Mouse (Mus musculus) forebrain, postnatal 0 days (tissue): ENCODE data around the gene Polr1a. TPM values are rescaled to one million over a fixed set of nuclear protein-coding genes. Genes with fewer than 3 reads are reported as not detected.
A peak's percentile ranks its signal among the peaks of the same experiment; 100 is the strongest.

Experiments used
- ATAC-seq: fragments of 200-750 bp; cut with Nextera tagmentation; 2 replicates; pipeline ENCODE4 v1.8.0; 2017; ENCODE audit warnings: mild to moderate bottlenecking, moderate library complexity
- DNase-seq: peaks from one replicate; pipeline ENCODE4 v3.0.0-alpha.2; 2015
- H3K27ac ChIP-seq: fragments of 300-500 bp; sonication (generic); 2 replicates; pipeline ENCODE4 v1.5.1; 2014; ENCODE audit warnings: low read depth, mild to moderate bottlenecking, antibody characterized with exemption, low read length, moderate library complexity, mixed read lengths
- H3K27me3 ChIP-seq: fragments of 300-500 bp; sonication (generic); 2 replicates; pipeline ENCODE4 v1.6.1; 2014; ENCODE audit warnings: mild to moderate bottlenecking, low read length, mixed read lengths; ENCODE audit not compliant: insufficient read depth
- H3K36me3 ChIP-seq: fragments of 300-500 bp; sonication (generic); 2 replicates; pipeline ENCODE4 v1.6.1; 2014; ENCODE audit warnings: mild to moderate bottlenecking, moderate library complexity; ENCODE audit not compliant: insufficient read depth
- H3K4me1 ChIP-seq: fragments of 300-500 bp; sonication (generic); 2 replicates; pipeline ENCODE4 v1.6.1; 2014; ENCODE audit warnings: antibody characterized with exemption; ENCODE audit not compliant: insufficient read depth
- H3K4me2 ChIP-seq: fragments of 300-500 bp; sonication (generic); 2 replicates; pipeline ENCODE4 v1.6.1; 2014; ENCODE audit warnings: low read depth, mild to moderate bottlenecking, moderate library complexity
- H3K4me3 ChIP-seq: fragments of 300-500 bp; sonication (generic); 2 replicates; pipeline ENCODE4 v1.5.1; 2014; ENCODE audit warnings: low read depth, low read length, mixed read lengths
- H3K9ac ChIP-seq: fragments of 300-500 bp; sonication (generic); 2 replicates; pipeline ENCODE4 v1.6.1; 2014; ENCODE audit warnings: mild to moderate bottlenecking
- H3K9me3 ChIP-seq: fragments of 300-500 bp; sonication (generic); 2 replicates; pipeline ENCODE4 v1.6.1; 2016; ENCODE audit warnings: low read length
- CTCF ChIP-seq: sonication (generic); IDR thresholded peaks from 2 replicates; pipeline ENCODE4 v1.5.1; 2016; ENCODE audit warnings: antibody characterized with exemption, control low read depth, low read depth
- WGBS: fragments of 180-500 bp; shearing (Covaris S2); extraction: QIAGEN DNeasy Blood & Tissue Kit; methylation state at CpG from one replicate; pipeline ENCODE4 v1.1.7; 2014; 5-methylcytosine and 5-hydroxymethylcytosine counted together
- polyA plus RNA-seq: library from polyadenylated mRNA; unstranded; fragments of >200 nt; fragmentation: Nextera tagmentation; extraction: Ambion mirVana; gene quantifications from 2 replicates; pipeline ENCODE4 v1.2.1, GENCODE M21; 2015
- total RNA-seq: library from RNA; depleted of rRNA; stranded (reverse); fragments of >200 nt; gene quantifications from 2 replicates; pipeline ENCODE4 v1.2.3, GENCODE M21; 2014

The Polr1a gene
- total and polyA plus RNA-seq, 2 experiments from 2014 or later = 13.5 to 20.9 TPM

GRCm38 (mm10) chr6:71987546-71988248 lies 78.8 kb downstream of the Polr1a start:
- Histone ChIP-seq H3K36me3 (no peaks in the 10 kb centered on the region), H3K4me2 (no peak overlapping the region), H3K9ac (no peak overlapping the region), H3K4me1 (no peaks in the 10 kb centered on the region), H3K4me3 (no peak overlapping the region), H3K27ac (no peak overlapping the region), H3K27me3 (no peaks in the 10 kb centered on the region), H3K9me3 (no peaks in the 10 kb centered on the region)
- DNase-seq (no peak), ATAC-seq (no peak)
- no peak for TF ChIP-seq CTCF
- WGBS = 84% methylated on average over 7 of the region's 7 CpGs

DNA sequence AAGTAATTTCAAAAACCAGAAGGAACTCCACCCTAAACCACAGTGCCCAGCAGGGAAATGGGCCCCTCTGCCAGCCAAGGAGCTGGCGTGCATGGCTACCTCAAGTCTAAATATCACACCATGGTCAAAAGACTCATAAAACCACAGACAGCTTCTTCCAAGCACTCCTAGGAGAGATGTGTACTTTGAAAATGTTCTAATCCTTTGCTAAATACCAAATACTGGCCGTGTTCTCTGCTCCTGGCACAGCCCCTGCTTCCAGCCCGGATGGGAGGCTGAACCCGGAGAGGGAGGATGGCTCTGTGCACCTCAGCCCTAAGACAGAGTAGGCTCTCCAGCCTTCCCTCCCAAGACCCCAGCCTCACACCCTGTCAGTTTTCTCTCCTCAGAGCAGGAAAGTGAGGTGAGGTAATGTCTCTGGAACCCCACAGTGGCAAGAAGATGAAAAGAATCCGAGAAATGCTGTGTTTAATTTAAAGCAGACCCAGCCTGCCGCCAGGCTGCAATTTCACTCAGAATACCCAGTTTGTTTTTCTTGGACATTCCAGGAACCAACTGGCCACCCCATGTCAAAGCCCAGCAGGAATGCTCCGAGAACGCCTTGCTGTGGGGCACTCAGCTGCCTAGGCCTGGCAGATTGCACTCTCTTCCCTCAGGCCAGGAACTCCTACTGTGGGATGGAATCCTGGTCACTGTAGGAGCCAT lies 80.9 kb downstream of the Polr1a start:
- Histone ChIP-seq H3K9me3 (no peaks in the 10 kb centered on the region), H3K4me3 (no peak overlapping the region), H3K9ac (no peak overlapping the region), H3K36me3 (no peaks in the 10 kb centered on the region), H3K4me1 (no peaks in the 10 kb centered on the region), H3K4me2 (no peak overlapping the region), H3K27ac (no peak overlapping the region; the same call in 1 of the 2 replicates), H3K27me3 (no peaks in the 10 kb centered on the region)
- WGBS = 39% methylated on average over 8 of the region's 8 CpGs
- ATAC-seq (peak; percentile 32; the same call in 1 of the 2 replicates), DNase-seq (no peak)
- no peak for TF ChIP-seq CTCF

GRCm38 (mm10) chr6:71990371-71990837 lies 81.6 kb downstream of the Polr1a start:
- Histone ChIP-seq H3K9ac (no peak overlapping the region), H3K4me3 (no peak overlapping the region), H3K27me3 (no peaks in the 10 kb centered on the region), H3K9me3 (no peaks in the 10 kb centered on the region), H3K27ac (no peak overlapping the region; the same call in 1 of the 2 replicates), H3K4me2 (no peak overlapping the region), H3K4me1 (no peaks in the 10 kb centered on the region), H3K36me3 (no peaks in the 10 kb centered on the region)
- TF ChIP-seq CTCF = no peak
- WGBS = 75% methylated on average over 8 of the region's 8 CpGs
- no peak for ATAC-seq
- no peak for DNase-seq

DNA sequence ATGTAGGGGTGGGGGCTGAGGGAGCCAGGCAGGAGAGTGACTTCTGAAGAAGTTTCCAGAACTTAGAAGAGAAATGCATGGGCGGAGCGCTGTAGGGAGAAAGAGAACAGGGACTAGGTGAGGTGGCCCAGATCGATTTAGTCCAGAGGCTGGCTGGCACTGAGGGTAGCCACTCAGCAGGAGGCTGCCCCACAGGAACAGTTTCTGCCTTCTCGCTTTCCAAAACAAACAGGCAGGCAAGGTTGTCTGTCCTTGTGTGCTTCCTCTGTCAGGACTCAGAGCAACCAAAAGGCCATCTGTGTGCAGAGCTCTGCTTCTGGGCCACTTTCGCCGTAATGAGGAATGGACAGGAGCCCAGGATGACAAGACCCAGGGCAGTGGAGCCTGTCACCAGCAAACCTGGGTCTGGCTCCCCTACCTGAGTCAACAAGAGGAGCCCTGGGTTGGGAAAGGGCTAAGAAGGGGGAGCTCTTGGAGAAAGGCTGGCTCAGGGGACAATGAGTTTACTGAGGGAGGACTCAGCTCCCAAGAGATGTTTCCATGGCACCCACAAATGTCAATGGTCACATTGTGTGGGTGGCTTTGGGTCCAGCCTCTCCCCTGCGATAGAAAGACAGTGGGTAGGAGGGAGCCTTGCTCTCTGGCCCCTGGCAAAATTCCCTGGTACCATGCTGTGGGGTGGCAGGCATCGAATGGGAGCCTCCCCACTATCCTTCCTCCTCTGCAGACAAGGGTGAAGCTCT lies 82.5 kb downstream of the Polr1a start:
- TF ChIP-seq CTCF = no peak
- H3K9ac ChIP-seq = no peak overlapping the region
- no peaks in the 10 kb centered on the region for H3K4me1 ChIP-seq
- ATAC-seq (peak; percentile 71), DNase-seq (peak; percentile 20)
- 60% methylated on average over 8 of the region's 8 CpGs for WGBS
- H3K4me2 ChIP-seq = no peak overlapping the region
- no peaks in the 10 kb centered on the region for H3K27me3 ChIP-seq
- H3K9me3 ChIP-seq = 0 out of 2 replicates have a peak, but pooled peaks cover 5% of the 10 kb centered on the region
- H3K27ac ChIP-seq = peak overlapping the region; percentile 10; the same call in 1 of the 2 replicates
- H3K36me3 ChIP-seq = no peaks in the 10 kb centered on the region
- no peak overlapping the region for H3K4me3 ChIP-seq

DNA sequence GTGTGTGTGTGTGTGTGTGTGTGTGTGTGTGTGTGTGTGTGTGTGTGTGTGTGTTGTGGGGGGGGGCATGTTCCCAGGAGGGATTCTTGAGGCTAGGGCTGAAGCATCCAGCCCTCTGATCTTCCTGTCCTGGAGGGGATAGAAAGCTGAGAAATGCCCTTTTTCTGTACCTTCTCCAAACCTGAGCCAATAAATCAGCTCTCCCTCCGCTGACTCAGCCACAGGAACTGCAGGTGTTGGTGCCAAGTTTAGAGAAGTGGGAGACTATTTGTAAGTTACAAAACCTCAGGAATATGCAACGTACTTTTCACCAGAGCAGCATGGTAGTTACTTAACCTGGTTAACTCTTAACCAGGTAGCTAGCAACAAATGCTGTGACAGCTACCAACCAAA lies 83.1 kb downstream of the Polr1a start:
- Histone ChIP-seq H3K27me3 (no peaks in the 10 kb centered on the region), H3K9me3 (0 out of 2 replicates have a peak, but pooled peaks cover 9% of the 10 kb centered on the region), H3K27ac (no peak overlapping the region), H3K4me1 (no peaks in the 10 kb centered on the region), H3K36me3 (no peaks in the 10 kb centered on the region), H3K4me3 (no peak overlapping the region), H3K4me2 (no peak overlapping the region), H3K9ac (no peak overlapping the region)
- TF ChIP-seq CTCF = no peak
- 68% methylated on average over 2 of the region's 2 CpGs for WGBS
- DNase-seq (no peak), ATAC-seq (no peak)

GRCm38 (mm10) chr6:71994004-71994403 lies 85.2 kb downstream of the Polr1a start:
- ATAC-seq (no peak), DNase-seq (no peak)
- no peaks in the 10 kb centered on the region for H3K36me3 ChIP-seq

More at GRCm38 (mm10) chr6:71994004-71994403, 85.2 kb downstream of the Polr1a start:
- Histone ChIP-seq H3K9ac (no peak overlapping the region), H3K27ac (no peak overlapping the region), H3K9me3 (0 out of 2 replicates have a peak, but pooled peaks cover 9% of the 10 kb centered on the region), H3K4me2 (no peak overlapping the region), H3K4me1 (no peaks in the 10 kb centered on the region), H3K27me3 (no peaks in the 10 kb centered on the region), H3K4me3 (no peak overlapping the region)
- TF ChIP-seq CTCF = no peak
- 85% methylated on average over 4 of the region's 4 CpGs for WGBS
